Mouse (Mus musculus) heart, postnatal 4 days (tissue): ENCODE data around the gene Plscr2. TPM values are rescaled to one million over a fixed set of nuclear protein-coding genes. Genes with fewer than 3 reads are reported as not detected.

Experiments
- DNase-seq: peaks from one replicate; pipeline ENCODE4 v3.0.0; 2021
- total RNA-seq, 2 experiments: library from RNA; stranded (reverse); gene quantifications; 2 replicates each; pipeline ENCODE4 v1.2.3; 2021

Plscr2 gene
- 10 to 100 TPM; 16.5 to 18.3 TPM for total RNA-seq

DNA sequence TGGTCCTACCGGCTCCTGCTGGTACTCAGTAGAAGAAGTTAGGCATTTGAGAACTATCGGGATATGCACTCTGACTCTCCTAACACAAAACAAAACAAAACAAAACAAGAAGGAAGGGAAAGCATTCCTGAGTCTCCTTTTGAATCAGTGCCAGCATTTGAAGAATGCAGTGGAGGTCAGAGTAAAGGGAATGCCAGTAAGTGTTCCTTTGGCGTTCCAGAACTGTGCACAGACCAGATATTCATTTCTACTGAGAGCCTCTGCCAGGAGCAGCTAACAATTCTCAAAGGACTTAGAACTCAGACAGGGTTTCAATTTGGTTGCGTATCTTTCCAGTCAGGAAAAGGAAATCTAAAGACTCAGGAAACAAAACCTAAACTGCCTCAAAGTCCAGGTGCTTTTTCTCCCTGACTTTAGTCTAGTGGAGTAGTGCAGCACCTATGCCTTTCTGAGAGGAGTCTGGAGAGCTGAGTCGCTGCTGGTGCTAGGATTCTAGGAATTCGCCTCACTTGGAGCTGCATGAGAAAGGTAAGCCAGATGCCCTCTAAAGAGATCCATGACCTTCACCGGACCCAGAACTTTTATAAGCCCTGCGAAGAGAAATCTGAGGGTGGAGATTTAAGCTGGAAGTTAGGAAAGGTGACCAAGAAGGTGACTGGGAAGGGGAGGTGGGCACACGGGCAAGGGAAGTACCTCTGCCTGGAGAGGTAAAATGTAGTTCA is at the start of gene Plscr2:
Gene Plscr2, plus strand, starts transcription at position 117 of the 722 bp plus-strand sequence.
- DNase-seq = peak; percentile 36

- no peak for DNase-seq
Observed at GRCm38 (mm10) chr9:92226127-92226655, 49.2 kb upstream of the Plscr2 start.

GRCm38 (mm10) chr9:92226795-92227194 is 48.6 kb upstream of the Plscr2 start:
- no peak for DNase-seq

DNA sequence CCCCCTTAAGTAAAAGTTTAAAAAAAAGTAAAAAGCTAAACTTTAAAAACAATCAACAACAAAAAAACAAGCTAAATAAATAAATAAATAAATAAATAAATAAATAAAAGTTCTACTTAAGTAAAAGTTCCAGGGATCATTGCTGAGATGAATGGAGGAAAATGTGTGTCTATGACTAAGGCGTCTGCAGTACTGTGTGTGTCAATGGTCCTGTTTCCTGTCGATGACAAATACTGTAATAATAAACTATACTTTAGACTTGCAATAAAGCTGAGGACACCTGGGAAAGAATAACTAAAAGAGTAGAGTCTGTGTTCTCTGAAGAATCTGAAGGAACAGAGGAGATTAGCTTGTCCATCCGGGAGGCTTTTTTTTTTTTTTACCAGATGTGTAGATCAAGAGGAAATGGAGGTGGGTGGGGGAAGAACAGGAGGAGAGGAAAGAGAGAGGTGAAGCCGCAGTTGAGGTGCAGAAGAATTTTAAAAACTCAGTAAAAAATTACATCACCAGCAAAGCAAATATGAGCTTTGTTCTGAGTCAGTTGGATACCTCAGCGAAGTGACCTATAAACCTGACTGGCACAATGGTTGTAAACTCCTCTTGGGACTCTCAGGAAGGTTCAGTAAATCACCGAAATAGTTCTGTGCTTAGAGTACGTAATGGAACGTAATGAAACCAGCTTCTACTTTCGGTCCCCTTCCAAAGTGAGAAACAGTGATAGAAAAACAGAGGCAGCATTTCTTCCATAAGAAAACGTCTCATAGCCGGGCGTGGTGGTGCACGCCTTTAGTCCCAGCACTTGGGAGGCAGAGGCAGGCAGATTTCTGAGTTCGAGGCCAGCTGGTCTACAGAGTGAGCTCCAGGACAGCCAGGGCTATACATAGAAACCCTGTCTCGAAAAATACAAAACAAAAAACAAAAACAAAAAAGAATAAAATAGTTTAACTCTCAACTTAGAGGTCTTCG is 46.3 kb upstream of the Plscr2 start:
- no peak for DNase-seq

- DNase-seq = no peak
Observed at GRCm38 (mm10) chr9:92229833-92230205, 45.6 kb upstream of the Plscr2 start.

GRCm38 (mm10) chr9:92234901-92235458 is 40.4 kb upstream of the Plscr2 start:
- no peak for DNase-seq

DNA sequence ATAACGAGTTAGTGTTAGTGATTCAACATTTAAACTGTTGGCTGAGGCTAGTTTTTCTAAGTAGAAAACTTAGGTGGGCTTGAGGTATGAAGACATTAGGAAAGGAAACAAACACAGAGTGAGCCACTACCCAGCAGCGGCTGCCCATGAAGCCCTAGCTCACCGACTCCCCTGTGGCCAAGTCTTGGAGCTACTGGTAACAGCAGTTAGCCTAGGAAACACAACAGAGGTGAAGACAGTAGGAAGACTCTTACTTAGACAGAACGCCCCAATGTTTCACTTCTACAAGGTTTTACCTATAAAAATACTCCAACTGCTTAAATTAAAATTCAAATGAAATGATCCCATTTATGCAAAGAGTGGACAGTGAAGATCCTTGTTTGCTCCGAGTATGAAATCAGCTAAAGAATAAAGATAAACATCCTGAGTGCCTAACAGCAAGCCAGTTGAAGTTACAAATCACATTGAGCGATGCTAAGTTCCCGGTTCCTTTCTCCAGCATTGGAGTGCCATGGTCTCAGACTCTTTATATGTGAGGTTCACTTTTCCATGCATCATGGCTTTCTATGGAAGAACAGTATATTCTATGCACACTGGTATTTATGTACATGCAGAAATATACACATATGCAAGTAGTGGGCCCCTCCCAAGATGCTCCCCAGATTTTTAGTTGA is 26.5 kb upstream of the Plscr2 start:
- DNase-seq = no peak

DNA sequence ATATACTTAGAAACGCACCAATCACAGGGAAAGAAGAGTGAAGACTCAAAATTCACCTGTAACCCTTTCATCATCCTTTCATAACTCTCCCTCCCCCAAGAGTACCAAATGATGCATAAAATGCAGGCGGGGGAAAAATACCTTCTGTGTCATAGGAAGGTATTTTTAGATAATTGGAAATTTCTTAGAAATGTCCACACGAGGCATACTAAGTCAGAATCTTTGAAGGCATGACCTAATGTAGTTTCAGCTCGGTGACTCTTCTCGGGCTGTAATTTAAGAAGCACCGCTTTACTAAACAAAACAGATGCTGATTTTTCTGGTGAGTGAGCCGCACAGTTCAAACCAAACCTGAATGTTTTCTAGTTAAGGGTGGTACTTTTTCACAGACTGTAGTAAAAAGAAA is 26.0 kb upstream of the Plscr2 start, which contains the start of gene Plscr1:
Gene Plscr1, plus strand, starts transcription at position 304 of the 406 bp plus-strand sequence.
- no peak for DNase-seq

GRCm38 (mm10) chr9:92249987-92250772 is 25.2 kb upstream of the Plscr2 start:
- peak; percentile 84 for DNase-seq

DNA sequence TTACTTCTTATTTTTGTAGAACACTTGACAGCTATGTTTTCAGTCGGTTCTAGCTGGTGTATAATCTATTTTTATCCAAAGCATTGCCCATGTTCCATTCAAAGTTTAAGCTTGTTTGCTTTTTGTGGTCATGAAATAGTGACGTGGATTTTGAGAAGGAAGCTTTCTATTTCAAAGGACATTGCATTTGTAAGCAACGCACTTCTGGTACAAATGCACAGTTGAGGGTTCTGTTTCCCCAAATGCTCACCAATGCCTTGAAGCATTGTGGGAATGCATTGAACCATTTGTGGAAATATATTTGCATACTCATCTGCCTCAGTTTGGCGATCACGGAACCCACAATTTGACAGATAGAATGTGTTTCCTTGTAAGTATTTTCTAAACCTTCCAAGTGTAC is 22.7 kb upstream of the Plscr2 start:
- no peak for DNase-seq

GRCm38 (mm10) chr9:92253585-92254321 is 21.6 kb upstream of the Plscr2 start:
- DNase-seq = no peak

- DNase-seq = no peak
Observed at GRCm38 (mm10) chr9:92260481-92261159, 14.8 kb upstream of the Plscr2 start.

- DNase-seq = no peak
Observed at GRCm38 (mm10) chr9:92265719-92266118, 9.7 kb upstream of the Plscr2 start.

- no peak for DNase-seq
Observed at GRCm38 (mm10) chr9:92266558-92267171, 8.7 kb upstream of the Plscr2 start.

- no peak for DNase-seq
Observed at GRCm38 (mm10) chr9:92267732-92268131, 7.7 kb upstream of the Plscr2 start.

GRCm38 (mm10) chr9:92269829-92270404 is 5.5 kb upstream of the Plscr2 start:
- DNase-seq = no peak

- DNase-seq = peak; percentile 87
Observed at GRCm38 (mm10) chr9:92270927-92271326, 4.5 kb upstream of the Plscr2 start.

DNA sequence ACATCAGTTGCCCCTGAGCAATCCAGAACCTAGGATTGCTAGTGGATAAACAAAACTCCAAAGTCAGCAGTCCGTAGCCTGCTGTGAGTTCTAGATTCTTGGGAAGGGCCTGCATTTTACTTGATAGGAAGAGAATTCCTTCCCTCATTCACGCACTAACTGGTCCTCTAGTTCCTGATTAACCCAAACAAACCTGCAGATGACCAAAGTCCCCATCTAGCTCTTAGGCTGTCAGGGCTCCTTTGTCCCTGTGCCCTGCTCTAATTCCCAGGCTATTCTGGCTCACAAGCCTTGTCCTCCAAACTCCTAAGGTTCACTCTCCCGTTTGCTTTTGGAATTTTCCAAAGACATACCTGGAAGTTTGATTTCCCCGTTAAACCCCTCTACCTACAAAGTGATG is 2.8 kb upstream of the Plscr2 start:
- no peak for DNase-seq

DNA sequence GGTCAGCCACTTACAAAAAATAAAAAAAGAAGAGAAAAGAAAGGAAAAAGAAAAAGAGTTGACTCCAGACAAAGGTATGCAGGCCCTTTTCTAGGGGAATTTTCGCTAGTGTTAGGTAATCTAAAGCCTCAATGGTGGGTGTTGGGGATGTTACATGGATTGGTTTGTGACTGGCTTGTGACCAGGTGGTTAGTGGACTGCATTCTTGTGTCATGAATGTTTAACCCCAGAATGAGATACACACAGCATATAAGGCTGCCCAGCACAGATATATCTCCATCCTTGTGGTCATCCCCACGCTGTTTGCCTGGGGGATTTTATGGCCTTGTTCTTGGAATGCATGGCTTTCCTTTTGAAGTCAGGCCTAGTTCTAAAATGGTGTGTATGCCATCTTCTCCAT is 2.1 kb upstream of the Plscr2 start:
- DNase-seq = no peak
